Mouse (Mus musculus): Measurements from ENCODE around the gene Dis3l2.
A peak's percentile ranks its signal among the peaks of the same experiment; 100 is the strongest.

Dis3l2 gene

DNA sequence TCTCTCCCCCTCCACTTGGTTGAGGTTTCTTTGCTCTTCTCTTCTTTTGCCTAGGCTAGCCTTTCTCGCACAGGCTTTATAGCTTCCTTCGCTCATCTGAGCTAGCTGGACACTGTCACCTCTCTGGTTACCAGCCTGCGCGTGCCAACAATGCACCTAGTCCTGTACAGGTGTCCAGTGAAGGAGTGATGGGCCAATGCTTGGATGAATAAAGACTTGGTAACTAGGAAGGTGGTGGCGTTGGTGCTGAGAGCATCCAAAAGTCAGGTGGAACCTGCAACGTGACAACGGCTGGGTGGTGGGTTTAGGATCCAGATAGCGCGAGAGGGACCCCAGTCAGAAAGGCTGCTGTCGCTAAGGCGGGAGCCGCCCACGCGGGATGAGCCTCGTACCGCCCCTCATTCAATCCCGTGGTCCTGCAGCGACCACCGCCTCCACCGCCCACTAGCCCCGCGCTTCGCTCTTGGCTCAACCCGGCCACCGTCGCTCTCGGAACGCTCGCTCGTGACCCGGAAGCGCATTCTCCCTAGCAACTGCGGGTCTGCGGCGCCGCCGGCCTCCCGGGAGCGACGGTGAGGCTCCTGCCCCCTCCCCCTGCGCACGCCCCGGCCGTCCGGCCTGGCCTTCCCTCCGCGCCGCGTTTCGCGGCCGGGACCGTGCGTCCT, at the start of gene Dis3l2:
Gene Dis3l2 (plus strand): TSS at position 509 of the 665 bp plus-strand sequence.
- peak; percentile 88 for DNase-seq (ENCODE audit: low read depth, low spot score)

GRCm38 (mm10) chr1:86657071-86657470, 46.5 kb upstream of the Dis3l2 start:
- no peak for DNase-seq (ENCODE audit: low read depth, low spot score)

DNA sequence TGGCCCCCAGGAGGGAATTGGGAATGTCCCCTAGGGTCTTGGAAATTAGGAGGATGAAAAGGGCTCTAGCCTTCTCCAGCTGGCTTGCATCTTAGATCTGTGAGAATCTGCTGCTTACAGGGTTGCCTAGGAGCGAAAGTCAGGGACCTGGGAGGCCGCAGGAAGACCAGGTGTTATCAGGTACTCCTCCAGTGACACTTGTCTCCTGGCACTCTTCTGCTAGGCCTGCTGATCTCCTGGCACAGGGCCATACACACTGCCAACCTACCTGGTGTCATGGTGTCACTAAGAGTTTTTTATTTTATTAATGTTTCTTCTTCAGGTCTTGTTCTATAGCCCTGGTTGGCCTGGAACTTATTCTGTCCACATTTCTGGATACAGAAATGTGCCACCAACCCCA, 38.5 kb upstream of the Dis3l2 start:
- no peak for DNase-seq (ENCODE audit: low read depth, low spot score)

- no peak for DNase-seq (ENCODE audit: low read depth, low spot score)
Measured at GRCm38 (mm10) chr1:86669552-86670273, 33.9 kb upstream of the Dis3l2 start.

- DNase-seq (ENCODE audit: low read depth, low spot score) = no peak
Measured at GRCm38 (mm10) chr1:86670279-86671038, 33.1 kb upstream of the Dis3l2 start, which contains the start of gene Nppc. Gene Nppc, minus strand, starts transcription at chr1:86670571.

GRCm38 (mm10) chr1:86674385-86674784, 29.2 kb upstream of the Dis3l2 start:
- no peak for DNase-seq (ENCODE audit: low read depth, low spot score)

DNA sequence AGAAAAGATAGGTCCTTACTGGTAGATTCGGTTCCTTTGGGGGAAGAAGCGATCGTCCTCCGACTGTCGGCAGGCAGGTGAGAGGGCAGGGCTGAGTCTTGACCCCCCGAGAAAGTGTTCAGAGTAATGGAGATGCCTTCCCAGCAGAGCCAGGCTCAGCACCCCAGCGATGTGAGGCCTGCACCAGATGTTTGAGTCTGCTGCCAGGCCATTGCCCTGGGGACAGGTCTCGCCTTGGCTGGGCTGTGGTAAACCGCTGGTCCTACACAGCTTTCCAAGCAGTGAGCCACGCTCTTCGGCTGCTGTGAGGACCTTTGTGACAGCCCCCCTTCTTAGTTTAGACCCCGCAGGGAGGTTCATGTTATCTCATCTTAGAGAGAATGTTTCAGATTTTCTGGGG, 28.5 kb upstream of the Dis3l2 start:
- no peak for DNase-seq (ENCODE audit: low read depth, low spot score)

DNA sequence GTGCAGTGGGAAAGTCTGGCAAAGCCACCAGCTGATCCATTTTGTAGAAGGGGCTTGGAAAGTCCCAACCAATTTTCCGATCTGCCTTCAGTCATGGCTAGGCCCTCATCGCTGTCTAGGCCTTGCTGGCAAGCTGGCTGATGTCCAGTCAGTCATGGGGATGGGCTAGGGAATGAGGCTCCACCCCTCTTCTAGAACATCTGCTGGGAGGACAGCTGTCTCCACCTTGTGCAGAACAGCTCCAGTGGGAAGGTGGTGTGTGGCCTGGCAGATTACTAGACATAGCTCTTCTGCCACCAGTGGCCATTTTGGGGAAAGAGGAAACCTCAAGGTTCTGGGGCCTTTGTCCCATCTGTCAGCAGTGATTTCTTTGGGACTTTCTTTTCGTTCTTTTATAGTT, 26.0 kb upstream of the Dis3l2 start:
- DNase-seq (ENCODE audit: low read depth, low spot score) = no peak

DNA sequence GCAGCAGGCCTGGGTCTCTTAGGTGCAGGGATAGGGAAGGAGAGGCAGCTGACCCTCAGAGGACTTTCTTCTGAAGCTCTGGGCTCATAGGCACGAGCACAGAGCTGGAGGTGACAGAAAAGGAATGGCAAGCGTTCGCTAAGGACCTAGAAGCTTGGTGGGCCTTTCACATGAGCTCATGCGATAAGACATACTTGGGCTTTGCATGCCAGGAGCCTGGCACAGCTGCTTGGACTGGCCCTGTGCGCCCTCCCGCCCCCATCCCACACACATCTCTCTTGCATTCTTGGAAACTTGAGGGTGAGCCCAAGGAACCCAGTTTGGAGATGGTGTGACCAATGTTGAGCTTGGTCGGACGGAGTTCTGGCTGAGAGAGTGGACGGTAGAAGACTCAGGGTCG, 24.9 kb upstream of the Dis3l2 start:
- DNase-seq (ENCODE audit: low read depth, low spot score) = no peak

DNA sequence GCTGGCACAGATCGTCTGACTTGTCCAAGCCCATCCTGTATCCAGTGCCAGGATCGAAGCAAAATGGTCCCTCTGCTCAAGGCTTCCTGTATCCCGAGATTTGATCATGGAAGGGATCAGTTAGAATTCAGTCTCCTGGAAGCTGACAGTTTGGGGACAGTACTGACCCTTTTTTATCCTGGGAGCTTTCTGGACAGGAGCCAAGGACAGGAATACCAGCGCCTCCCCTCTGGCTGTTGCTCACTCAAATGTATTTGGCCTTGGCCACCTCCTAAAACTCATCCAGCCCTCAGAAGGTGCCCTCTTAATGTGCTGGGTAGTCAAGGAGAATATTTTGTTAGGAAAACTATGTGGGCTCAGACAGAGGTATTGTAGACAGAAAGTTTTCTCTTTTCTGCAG, 16.4 kb upstream of the Dis3l2 start:
- no peak for DNase-seq (ENCODE audit: low read depth, low spot score)

DNA sequence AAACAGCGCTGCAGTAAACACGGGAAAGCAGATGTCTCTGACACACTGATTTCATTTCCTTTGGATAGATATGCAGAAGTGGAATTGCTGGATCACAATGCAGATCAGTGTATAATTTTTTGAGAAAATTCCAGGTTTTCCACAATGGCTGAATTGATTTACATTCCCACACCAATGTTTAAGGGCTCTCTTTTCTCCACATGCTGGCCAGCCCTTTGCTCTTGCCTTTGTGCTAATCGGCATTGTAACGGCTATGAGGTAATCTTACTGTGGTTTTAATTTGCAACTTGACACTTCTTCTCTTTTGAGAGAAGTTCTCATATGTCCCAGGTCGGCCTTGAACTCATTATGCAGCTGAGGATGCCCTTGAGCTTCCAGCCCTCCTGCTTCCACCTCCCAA, 12.6 kb upstream of the Dis3l2 start:
- no peak for DNase-seq (ENCODE audit: low read depth, low spot score)

DNA sequence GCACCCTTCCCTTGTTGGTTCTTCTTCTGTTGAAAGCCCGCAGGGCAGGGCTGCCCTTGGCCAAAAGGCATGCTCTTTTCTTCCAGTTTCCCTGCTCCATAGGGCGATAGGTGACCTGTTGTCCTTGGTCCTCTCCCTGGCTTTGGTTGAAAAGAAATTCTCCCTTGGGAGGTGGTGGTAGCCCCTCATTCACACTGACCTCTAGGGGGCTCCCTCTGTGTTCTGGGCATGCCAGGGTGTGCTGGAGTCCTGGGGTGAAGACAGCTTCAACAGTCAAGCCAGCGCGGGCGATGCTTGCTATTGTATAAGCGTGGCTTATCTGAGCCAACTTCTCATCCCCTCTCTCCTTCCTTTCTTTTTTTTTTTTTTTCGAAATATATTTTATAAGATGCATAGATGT, 6.7 kb upstream of the Dis3l2 start:
- peak; percentile 41 for DNase-seq (ENCODE audit: low read depth, low spot score)

- peak; percentile 46 for DNase-seq (ENCODE audit: low read depth, low spot score)
Measured at GRCm38 (mm10) chr1:86698721-86699120, 4.9 kb upstream of the Dis3l2 start.

DNA sequence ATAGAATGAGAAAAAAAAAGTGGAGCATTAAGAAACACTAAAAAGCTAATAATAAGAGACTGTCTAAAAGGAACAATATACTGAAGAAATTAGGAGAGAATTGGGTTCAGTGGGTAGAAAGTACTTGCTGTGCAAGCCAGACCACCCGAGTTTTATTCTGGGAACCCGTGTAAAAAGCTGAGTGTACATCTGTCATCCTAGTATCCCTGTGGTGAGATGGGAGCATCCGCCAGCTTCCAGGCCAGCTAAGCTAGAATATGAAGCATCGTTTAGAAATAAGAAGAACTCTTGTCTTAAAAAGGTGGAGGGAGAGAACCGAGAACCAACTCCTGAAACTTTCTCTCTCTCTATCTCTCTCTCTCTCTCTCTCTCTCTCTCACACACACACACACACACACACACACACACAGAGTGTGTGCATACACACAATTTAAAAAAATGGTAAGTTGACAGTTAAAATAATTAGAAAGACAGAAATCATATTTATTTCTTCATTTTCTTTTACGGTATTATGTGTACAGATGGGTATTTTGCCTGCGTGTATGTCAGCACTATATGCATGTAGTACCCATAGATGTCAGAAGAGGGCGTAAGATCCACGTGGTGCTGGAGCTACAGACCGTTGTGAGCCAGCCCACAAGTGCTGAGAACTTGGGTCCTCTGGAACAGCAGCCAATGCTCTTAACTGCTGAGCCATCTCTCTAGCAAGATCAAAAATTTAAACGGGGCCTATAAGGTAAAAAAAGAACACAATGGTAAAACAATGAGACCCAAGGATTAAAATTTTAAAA, 4.1 kb upstream of the Dis3l2 start:
- DNase-seq (ENCODE audit: low read depth, low spot score) = peak; percentile 19

GRCm38 (mm10) chr1:86700367-86700766, 3.2 kb upstream of the Dis3l2 start:
- DNase-seq (ENCODE audit: low read depth, low spot score) = no peak

DNA sequence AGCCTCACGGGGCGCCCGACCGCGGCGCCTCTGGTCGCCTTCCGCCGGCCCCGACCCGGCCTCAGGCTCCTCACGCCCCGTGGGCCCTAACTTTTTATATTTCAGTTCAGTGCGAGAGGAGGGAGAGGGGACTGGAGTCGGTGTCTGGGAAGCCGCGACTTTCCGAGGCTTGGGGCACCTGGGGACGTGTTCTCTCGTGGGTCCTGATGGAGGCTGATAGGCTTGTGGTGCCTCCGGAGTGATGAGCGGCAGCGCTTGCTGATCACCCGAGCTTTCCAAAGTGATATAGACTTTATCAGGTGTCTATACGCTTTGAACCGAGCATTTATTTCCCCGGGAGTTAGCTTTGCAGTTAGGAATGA, 338 bp downstream of the Dis3l2 start:
- no peak for DNase-seq (ENCODE audit: low read depth, low spot score)

- no peak for DNase-seq (ENCODE audit: low read depth, low spot score)
Measured at GRCm38 (mm10) chr1:86705461-86705860, 1.9 kb downstream of the Dis3l2 start.

- DNase-seq (ENCODE audit: low read depth, low spot score) = no peak
Measured at GRCm38 (mm10) chr1:86709546-86709945, 5.9 kb downstream of the Dis3l2 start.

GRCm38 (mm10) chr1:86712045-86712444, 8.4 kb downstream of the Dis3l2 start:
- no peak for DNase-seq (ENCODE audit: low read depth, low spot score)

GRCm38 (mm10) chr1:86713054-86713453, 9.4 kb downstream of the Dis3l2 start:
- DNase-seq (ENCODE audit: low read depth, low spot score) = no peak

DNA sequence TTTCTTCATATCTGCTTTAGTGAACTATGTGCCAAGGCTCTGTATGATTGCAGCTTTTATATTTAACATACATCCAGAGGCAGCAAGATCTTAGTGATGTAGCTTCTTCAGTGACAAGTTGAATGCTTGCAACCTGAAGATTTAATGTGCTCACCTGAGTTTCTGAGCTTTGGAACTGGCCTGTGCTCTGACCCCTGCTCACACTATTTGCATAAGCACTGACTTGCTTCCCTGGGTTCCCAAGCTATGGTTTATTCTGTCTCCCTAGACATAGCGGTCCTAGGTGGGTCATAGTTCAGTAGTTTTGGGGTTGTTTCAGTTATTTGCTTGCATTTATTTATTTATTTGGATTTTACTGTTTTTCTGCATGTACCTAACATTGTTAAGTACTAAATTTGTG, 14.6 kb downstream of the Dis3l2 start:
- no peak for DNase-seq (ENCODE audit: low read depth, low spot score)

DNA sequence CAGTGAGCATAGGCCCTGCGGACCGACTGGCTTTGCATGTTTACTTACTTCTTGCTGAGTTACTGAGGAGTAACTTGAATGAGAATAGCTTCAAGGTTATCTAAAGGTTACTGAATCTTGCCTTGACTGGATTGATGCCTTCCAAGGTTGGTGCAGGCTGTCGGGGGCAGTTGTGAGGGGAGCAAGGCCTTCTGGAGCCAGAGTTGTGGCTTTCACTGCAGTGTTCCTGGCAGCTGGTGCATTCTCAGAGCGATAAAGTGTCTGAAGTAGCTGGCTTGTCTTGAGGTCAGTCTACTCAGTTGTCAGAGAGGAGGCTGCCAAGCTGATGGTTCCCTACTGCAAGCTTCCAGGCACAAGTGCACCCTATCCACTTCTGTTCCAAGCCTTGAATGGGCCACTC, 15.8 kb downstream of the Dis3l2 start:
- no peak for DNase-seq (ENCODE audit: low read depth, low spot score)

All from A20 (cell line).